Mouse (Mus musculus) embryonic facial prominence, embryonic 15.5 days (tissue): ENCODE measurements around the gene Hoxa6. TPM values are rescaled to one million over a fixed set of nuclear protein-coding genes. Genes with fewer than 3 reads are reported as not detected.

Experiments
- ATAC-seq: fragments of 200-750 bp; cut with Nextera tagmentation; 2 replicates; pipeline ENCODE4 v1.8.0; 2017; ENCODE audit warnings: low read depth, moderate TSS enrichment; ENCODE audit not compliant: insufficient number of reproducible peaks, low FRiP score, low TSS enrichment
- H3K27ac ChIP-seq: fragments of 300-500 bp; sonication (generic); replicated peaks from 2 replicates; pipeline ENCODE4 v1.5.1; 2015; ENCODE audit warnings: mild to moderate bottlenecking, inconsistent platforms
- H3K27me3 ChIP-seq: fragments of 300-500 bp; sonication (generic); 2 replicates; pipeline ENCODE4 v1.6.1; 2015; ENCODE audit warnings: inconsistent platforms
- H3K36me3 ChIP-seq: fragments of 300-500 bp; sonication (generic); 2 replicates; pipeline ENCODE4 v1.6.1; 2015; ENCODE audit warnings: mild to moderate bottlenecking, inconsistent platforms
- H3K4me1 ChIP-seq: fragments of 300-500 bp; sonication (generic); 2 replicates; pipeline ENCODE4 v1.6.1; 2015; ENCODE audit warnings: inconsistent platforms
- H3K4me2 ChIP-seq: fragments of 300-500 bp; sonication (generic); replicated peaks from 2 replicates; pipeline ENCODE4 v1.6.1; 2015; ENCODE audit warnings: mild to moderate bottlenecking, inconsistent platforms
- H3K4me3 ChIP-seq: fragments of 300-500 bp; sonication (generic); replicated peaks from 2 replicates; pipeline ENCODE4 v1.5.1; 2015; ENCODE audit warnings: mild to moderate bottlenecking, inconsistent platforms
- H3K9ac ChIP-seq: fragments of 300-500 bp; sonication (generic); 2 replicates; pipeline ENCODE4 v1.6.1; 2015; ENCODE audit warnings: inconsistent platforms
- H3K9me3 ChIP-seq: fragments of 300-500 bp; sonication (generic); replicated peaks from 2 replicates; pipeline ENCODE4 v1.6.1; 2016; ENCODE audit warnings: inconsistent platforms
- WGBS: fragments of 180-500 bp; shearing (Covaris S2); methylation state at CpG from one replicate; pipeline ENCODE4 v1.1.7; 2015; 5-methylcytosine and 5-hydroxymethylcytosine counted together
- polyA plus RNA-seq: library from polyadenylated mRNA; unstranded; fragments of >200 nt; fragmentation: Nextera tagmentation; extraction: Ambion mirVana; gene quantifications from 2 replicates; pipeline ENCODE4 v1.2.1, GENCODE M21; 2015

The Hoxa6 gene
- polyA plus RNA-seq, 1 experiment from 2014 or later = not detected

GRCm38 (mm10) chr6:52239625-52240388 is 31.3 kb upstream of the Hoxa6 start:
- peaks cover 97% of the 10 kb centered on the region for H3K27me3 ChIP-seq
- no peak overlapping the region for H3K9ac ChIP-seq
- peaks cover 10% of the 10 kb centered on the region for H3K4me1 ChIP-seq
- no peak for ATAC-seq
- H3K4me2 ChIP-seq = peak overlapping the region; percentile 34
- peak overlapping the region; percentile 24 for H3K4me3 ChIP-seq
- no peaks in the 10 kb centered on the region for H3K36me3 ChIP-seq
- no peaks in the 10 kb centered on the region for H3K9me3 ChIP-seq
- 2% methylated on average over 30 of the region's 30 CpGs for WGBS
- no peak overlapping the region for H3K27ac ChIP-seq

DNA sequence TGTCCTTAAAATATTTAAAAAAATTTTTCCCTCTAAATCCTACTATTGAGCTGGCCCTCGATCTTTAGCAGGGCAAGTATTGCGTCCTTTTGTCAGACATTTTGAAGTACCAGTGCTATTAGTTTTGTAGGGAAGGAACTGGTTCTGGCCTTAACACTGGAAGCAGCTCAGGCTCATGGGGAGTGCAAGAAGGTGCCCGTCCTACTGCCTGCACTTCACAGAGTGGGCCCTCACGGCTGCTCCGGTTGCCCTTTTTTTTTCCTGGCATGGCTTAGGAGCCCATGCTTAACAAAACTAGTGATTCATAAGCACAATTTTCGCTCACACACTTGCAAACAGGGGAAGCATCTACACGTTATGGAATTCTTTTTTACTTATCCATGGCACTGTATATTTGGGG is 30.5 kb upstream of the Hoxa6 start:
- H3K4me2 ChIP-seq = no peak overlapping the region
- H3K36me3 ChIP-seq = no peaks in the 10 kb centered on the region
- H3K9me3 ChIP-seq = no peaks in the 10 kb centered on the region
- H3K4me1 ChIP-seq = peaks cover 17% of the 10 kb centered on the region
- H3K4me3 ChIP-seq = no peak overlapping the region
- H3K27ac ChIP-seq = no peak overlapping the region
- WGBS = 4% methylated on average over 7 of the region's 7 CpGs
- peaks cover 97% of the 10 kb centered on the region for H3K27me3 ChIP-seq
- no peak overlapping the region for H3K9ac ChIP-seq
- ATAC-seq = no peak

DNA sequence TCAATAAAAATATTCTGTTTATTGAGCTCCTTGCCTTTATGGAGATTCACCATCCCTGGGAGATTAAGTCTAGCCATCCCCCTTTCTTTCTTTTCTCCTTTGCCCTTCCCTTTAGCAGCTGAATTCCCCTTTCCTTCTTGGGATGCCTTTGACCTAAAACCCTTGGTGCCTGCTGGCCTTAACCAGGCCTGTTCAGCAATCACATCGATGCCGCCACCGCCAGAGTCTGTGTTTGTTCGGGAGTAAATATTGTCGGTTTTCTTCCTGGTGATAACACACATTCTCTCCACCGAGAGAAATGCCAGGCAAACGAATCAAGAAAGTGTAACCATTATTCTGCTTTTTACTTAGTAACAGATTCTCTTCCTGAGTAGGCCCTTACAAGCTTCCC is 29.6 kb upstream of the Hoxa6 start:
- H3K4me3 ChIP-seq = no peak overlapping the region
- H3K4me1 ChIP-seq = peaks cover 20% of the 10 kb centered on the region
- H3K4me2 ChIP-seq = no peak overlapping the region
- no peaks in the 10 kb centered on the region for H3K9me3 ChIP-seq
- no peak overlapping the region for H3K27ac ChIP-seq
- H3K27me3 ChIP-seq = peaks cover 97% of the 10 kb centered on the region
- H3K9ac ChIP-seq = no peak overlapping the region
- no peak for ATAC-seq
- H3K36me3 ChIP-seq = no peaks in the 10 kb centered on the region
- 2% methylated on average over 7 of the region's 7 CpGs for WGBS

- H3K9ac ChIP-seq = no peak overlapping the region
- H3K9me3 ChIP-seq = no peaks in the 10 kb centered on the region
- peaks cover 97% of the 10 kb centered on the region for H3K27me3 ChIP-seq
- H3K4me2 ChIP-seq = no peak overlapping the region
- H3K27ac ChIP-seq = no peak overlapping the region
- peaks cover 20% of the 10 kb centered on the region for H3K4me1 ChIP-seq
- no peak for ATAC-seq
- no peaks in the 10 kb centered on the region for H3K36me3 ChIP-seq
- WGBS = 9% methylated on average over 10 of the region's 10 CpGs
- no peak overlapping the region for H3K4me3 ChIP-seq
Observed at GRCm38 (mm10) chr6:52237346-52238154, 29.0 kb upstream of the Hoxa6 start.

GRCm38 (mm10) chr6:52236806-52237205 is 28.3 kb upstream of the Hoxa6 start:
- no peak overlapping the region for H3K4me3 ChIP-seq

GRCm38 (mm10) chr6:52235866-52236265 is 27.3 kb upstream of the Hoxa6 start:
- Histone ChIP-seq H3K36me3 (no peaks in the 10 kb centered on the region), H3K27ac (no peak overlapping the region), H3K4me3 (no peak overlapping the region), H3K4me1 (peaks cover 20% of the 10 kb centered on the region), H3K4me2 (no peak overlapping the region), H3K27me3 (peaks cover 95% of the 10 kb centered on the region), H3K9me3 (no peaks in the 10 kb centered on the region), H3K9ac (no peak overlapping the region)
- no peak for ATAC-seq
- WGBS = 18% methylated on average over 6 of the region's 6 CpGs

More at GRCm38 (mm10) chr6:52236806-52237205, 28.3 kb upstream of the Hoxa6 start:
- Histone ChIP-seq H3K27ac (no peak overlapping the region), H3K36me3 (no peaks in the 10 kb centered on the region), H3K27me3 (peaks cover 97% of the 10 kb centered on the region), H3K4me2 (no peak overlapping the region), H3K9me3 (no peaks in the 10 kb centered on the region), H3K4me1 (peaks cover 20% of the 10 kb centered on the region), H3K9ac (no peak overlapping the region)
- no peak for ATAC-seq
- 6% methylated on average over 3 of the region's 3 CpGs for WGBS

DNA sequence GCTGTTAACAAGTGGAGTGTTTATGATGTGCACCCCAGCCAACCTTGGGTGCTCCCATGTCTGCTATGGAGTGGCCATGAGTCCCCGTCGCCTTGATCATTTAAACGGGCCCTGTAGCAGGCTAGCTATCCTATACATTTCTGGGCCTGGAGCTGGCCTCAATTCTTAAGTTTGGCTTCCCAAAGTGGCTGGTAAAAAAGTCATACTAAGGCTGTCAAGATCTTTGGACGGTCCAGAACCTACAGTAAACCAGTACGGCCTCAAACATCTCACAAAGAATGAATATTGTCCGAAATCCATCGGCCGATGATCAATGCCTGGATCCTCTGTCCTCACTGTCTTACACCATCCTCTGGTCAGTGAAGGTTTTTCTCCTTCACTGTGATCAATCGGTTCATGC is 26.7 kb upstream of the Hoxa6 start:
- Histone ChIP-seq H3K9me3 (no peaks in the 10 kb centered on the region), H3K4me1 (peaks cover 20% of the 10 kb centered on the region), H3K4me3 (no peak overlapping the region), H3K9ac (no peak overlapping the region), H3K4me2 (no peak overlapping the region), H3K27ac (no peak overlapping the region), H3K27me3 (peaks cover 95% of the 10 kb centered on the region), H3K36me3 (no peaks in the 10 kb centered on the region)
- WGBS = 23% methylated on average over 9 of the region's 9 CpGs
- ATAC-seq = no peak

GRCm38 (mm10) chr6:52234428-52235140 is 26.1 kb upstream of the Hoxa6 start:
- no peaks in the 10 kb centered on the region for H3K36me3 ChIP-seq
- H3K9ac ChIP-seq = no peak overlapping the region

DNA sequence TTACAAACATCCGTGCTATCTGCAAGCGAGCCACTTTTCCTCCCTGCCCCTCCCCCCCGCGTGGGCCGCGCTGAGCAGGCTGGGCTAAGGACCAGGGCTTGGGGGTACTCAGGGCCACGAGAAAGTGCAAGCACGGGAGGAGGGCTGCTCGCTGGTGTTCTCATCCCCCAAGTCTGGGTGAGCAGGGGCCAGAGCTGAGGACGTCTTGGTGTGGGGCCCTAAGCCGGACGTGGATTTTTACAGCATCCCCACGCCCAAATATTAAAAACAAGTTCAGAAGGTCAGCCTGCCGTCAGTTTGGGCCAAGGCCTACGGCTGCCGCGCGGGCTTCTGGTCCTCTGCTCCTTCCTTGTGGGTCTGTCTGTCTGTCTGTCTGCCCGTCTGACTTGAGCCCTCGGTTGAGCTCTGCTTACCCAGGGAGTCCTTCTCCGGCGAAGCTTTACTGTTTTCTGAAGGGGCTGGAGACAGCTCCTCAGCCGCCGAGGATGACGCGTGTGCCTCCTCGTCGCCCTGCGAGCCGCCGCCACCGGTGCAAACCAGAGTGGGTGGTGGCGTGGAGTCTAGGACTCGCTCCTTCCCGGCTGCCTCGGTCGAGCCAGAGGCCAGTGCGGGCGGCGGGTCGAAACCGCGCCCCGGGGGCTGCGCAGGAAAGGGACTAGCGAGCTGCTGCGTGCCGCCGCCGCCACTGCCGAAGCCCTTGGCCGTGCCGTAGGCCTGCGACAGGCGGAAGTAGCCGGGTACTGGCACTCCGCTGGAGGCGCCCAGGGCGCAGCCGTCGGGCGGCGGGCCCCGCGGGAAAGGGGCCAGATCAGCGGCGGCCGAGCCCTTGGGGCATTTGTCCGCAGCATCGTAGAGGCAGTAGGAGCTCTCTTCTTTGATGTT is 25.3 kb upstream of the Hoxa6 start:
- Histone ChIP-seq H3K36me3 (no peaks in the 10 kb centered on the region), H3K27ac (no peak overlapping the region), H3K9me3 (no peaks in the 10 kb centered on the region), H3K4me2 (no peak overlapping the region), H3K9ac (no peak overlapping the region), H3K27me3 (peaks cover 97% of the 10 kb centered on the region), H3K4me1 (peaks cover 19% of the 10 kb centered on the region), H3K4me3 (peak overlapping the region; percentile 13; the same call in 1 of the 2 replicates)
- no peak for ATAC-seq
- WGBS = under 1% methylated on average over 70 of the region's 70 CpGs

More at GRCm38 (mm10) chr6:52234428-52235140, 26.1 kb upstream of the Hoxa6 start:
- no peak overlapping the region for H3K27ac ChIP-seq
- ATAC-seq = no peak
- under 1% methylated on average over 65 of the region's 68 CpGs for WGBS
- peak overlapping the region; percentile 13; the same call in 1 of the 2 replicates for H3K4me3 ChIP-seq
- H3K4me2 ChIP-seq = no peak overlapping the region
- peaks cover 16% of the 10 kb centered on the region for H3K4me1 ChIP-seq
- peaks cover 95% of the 10 kb centered on the region for H3K27me3 ChIP-seq
- no peaks in the 10 kb centered on the region for H3K9me3 ChIP-seq

DNA sequence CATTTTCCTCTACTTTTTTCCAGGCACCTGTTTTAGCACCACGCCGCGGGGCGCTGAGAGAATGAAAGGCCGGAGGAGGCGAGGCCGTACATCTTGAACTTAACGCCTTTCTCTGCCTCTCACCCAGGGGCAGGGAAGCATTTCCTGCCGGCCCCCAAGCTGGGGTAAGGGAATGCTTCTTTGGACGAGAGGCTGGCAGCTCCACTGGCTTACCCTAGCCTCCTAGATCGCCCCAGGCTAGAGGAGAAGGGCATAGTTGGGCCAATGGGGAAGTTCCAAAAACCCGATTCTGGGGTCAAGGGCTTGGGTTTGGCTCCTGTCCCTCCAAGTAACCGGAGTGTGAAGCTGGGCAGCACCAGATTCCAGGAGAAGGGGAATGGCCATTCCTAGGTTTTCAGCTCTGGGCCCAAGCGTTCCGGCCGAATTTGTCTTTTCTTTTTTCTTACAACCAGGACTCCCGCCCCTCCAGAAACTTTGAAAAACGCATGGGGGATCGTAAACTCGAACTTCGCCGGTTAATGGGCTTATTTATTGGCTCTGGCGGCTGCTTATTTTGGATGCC is 24.5 kb upstream of the Hoxa6 start:
- H3K36me3 ChIP-seq = no peaks in the 10 kb centered on the region
- no peak overlapping the region for H3K9ac ChIP-seq
- ATAC-seq = no peak
- H3K4me2 ChIP-seq = no peak overlapping the region
- no peaks in the 10 kb centered on the region for H3K9me3 ChIP-seq
- H3K4me1 ChIP-seq = peaks cover 19% of the 10 kb centered on the region
- WGBS = 1% methylated on average over 23 of the region's 23 CpGs
- H3K4me3 ChIP-seq = no peak overlapping the region
- peaks cover 96% of the 10 kb centered on the region for H3K27me3 ChIP-seq
- H3K27ac ChIP-seq = no peak overlapping the region
